Mouse (Mus musculus) cortical plate, adult 2 months (tissue): ENCODE measurements around the gene Zgrf1. TPM values are rescaled to one million over a fixed set of nuclear protein-coding genes. Genes with fewer than 3 reads are reported as not detected.

Source experiments
- H3K27ac ChIP-seq: fragments of 200-500 bp; 2 replicates; pipeline ENCODE4 v1.5.1; 2012; ENCODE audit warnings: low read length, control low read depth, inconsistent platforms; ENCODE audit not compliant: insufficient read depth
- H3K4me1 ChIP-seq: fragments of 200-500 bp; 2 replicates; pipeline ENCODE4 v1.6.1; 2011; ENCODE audit warnings: low read length; ENCODE audit not compliant: control insufficient read depth, insufficient read depth
- H3K4me3 ChIP-seq: fragments of 200-500 bp; 2 replicates; pipeline ENCODE4 v1.5.1; 2011; ENCODE audit warnings: mild to moderate bottlenecking, low read length, control low read depth; ENCODE audit not compliant: insufficient read depth
- CTCF ChIP-seq: fragments of 200-500 bp; IDR thresholded peaks from 2 replicates; pipeline ENCODE4 v1.5.1; 2011; ENCODE audit warnings: mild to moderate bottlenecking, control low read depth, low read length; ENCODE audit not compliant: insufficient read depth; ENCODE audit errors: extremely low read depth
- POLR2A ChIP-seq: fragments of 200-500 bp; IDR thresholded peaks from 2 replicates; pipeline ENCODE4 v1.6.1; 2011; ENCODE audit warnings: mild to moderate bottlenecking, low read length, control low read depth; ENCODE audit not compliant: insufficient read depth; ENCODE audit errors: extremely low read depth
- polyA plus RNA-seq: library from polyadenylated mRNA; depleted of rRNA; stranded (reverse); fragments of >200 nt; gene quantifications from 2 replicates; pipeline ENCODE4 v1.2.3, GENCODE M21; 2012

Zgrf1 gene
- polyA plus RNA-seq, 1 experiment = 6.8 TPM

DNA sequence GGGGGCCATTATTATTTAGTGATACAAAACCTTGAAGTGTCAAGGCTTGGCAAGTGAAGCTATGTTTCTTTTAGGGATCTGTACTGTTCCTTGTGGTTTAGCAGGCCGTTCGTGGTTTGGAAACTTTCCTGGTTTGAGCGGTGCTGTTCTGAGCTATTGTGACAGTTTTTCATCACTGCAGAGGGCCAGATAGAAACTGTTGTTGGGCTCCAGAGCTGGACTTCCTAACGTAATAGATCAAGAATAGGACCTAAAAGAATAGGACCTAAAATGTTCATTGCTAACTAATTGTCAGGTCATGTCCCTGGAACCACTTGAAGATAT lies 393 bp downstream of the Zgrf1 start:
- Histone ChIP-seq H3K4me3 (peak overlapping the region; percentile 67), H3K4me1 (no peaks in the 10 kb centered on the region; the same call in 1 of the 2 replicates), H3K27ac (no peak overlapping the region)
- no peak for TF ChIP-seq CTCF
- TF ChIP-seq POLR2A = no peak

DNA sequence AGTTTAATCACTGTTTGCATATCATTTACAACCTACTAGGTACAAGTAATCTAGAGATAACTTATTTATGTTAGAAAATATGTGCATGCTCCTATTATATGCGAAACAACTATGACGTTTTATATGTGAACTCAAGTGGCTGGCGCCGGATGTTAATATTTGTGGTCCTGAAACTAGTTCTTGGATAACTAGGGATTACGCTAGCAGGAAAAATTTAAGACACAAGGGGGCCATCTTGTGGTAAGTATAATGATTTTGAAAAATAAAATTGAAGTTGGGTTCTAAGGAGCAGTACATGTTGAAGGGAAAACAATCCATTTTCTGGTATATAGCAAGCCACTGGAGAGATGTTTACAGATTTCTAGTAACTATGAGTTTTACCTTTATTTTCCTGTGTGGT lies 1.4 kb downstream of the Zgrf1 start:
- H3K4me3 ChIP-seq = no peak overlapping the region
- no peak overlapping the region for H3K27ac ChIP-seq
- no peaks in the 10 kb centered on the region; the same call in 1 of the 2 replicates for H3K4me1 ChIP-seq
- TF ChIP-seq CTCF (no peak), POLR2A (no peak)

DNA sequence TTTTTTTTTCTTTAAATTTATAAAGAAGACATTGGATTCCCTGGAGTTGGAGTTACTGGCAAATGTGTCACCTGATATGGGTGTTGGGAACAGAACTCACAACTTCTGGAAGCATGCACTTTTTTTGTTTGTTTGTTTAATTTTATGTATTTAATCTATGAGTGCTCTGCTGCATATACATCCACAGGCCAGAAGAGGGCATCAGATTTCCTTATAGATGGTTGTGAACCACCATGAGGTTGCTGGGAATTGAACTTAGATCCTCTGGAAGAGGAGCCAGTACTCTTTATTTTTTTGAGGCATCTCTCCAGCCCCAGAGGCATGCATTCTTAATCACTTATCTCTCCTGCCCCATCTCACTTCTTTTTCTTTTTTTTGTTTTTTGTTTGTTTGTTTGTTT lies 4.9 kb downstream of the Zgrf1 start:
- Histone ChIP-seq H3K4me1 (no peaks in the 10 kb centered on the region; the same call in 1 of the 2 replicates), H3K4me3 (no peak overlapping the region), H3K27ac (no peak overlapping the region)
- TF ChIP-seq POLR2A (no peak), CTCF (no peak)

DNA sequence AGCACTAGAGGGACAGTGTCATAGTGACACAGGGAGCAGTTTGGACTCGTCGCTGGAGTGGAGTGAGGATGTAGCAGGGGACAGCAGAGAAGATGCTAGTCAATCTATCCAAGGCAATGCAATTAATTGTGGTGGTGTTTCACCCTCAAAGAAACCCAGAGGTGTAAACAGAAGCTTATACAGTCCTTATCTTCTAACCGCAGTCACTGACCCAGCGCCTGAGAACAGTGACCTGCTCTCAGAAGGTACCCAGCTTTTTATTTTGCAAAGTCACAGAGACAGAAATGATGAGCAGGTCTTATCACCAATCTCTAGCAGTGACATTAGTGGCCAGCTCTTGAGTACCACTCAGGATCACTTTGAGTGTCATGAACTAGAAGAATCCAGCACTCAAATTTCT lies 9.7 kb downstream of the Zgrf1 start:
- no peak overlapping the region for H3K27ac ChIP-seq
- no peak for TF ChIP-seq CTCF
- no peak for TF ChIP-seq POLR2A
- H3K4me3 ChIP-seq = no peak overlapping the region
- H3K4me1 ChIP-seq = no peaks in the 10 kb centered on the region

DNA sequence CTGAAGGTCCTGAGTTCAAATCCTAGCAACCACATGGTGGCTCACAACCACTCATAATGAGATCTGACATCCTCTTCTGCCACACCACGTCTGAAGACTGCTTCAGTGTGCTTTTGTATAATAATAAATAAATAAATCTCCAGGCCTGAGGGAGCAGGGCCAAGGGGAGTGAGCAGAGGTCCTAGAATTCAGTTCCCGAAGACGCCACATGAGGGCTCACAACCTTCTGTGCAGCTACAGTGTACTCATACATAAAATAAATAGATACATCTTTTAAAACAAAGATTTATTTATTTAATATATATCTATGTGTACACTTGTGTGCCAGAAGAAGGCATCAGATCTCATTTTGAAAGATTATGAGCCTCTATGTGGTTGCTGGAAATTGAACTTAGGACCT lies 11.8 kb downstream of the Zgrf1 start:
- no peak for TF ChIP-seq CTCF
- TF ChIP-seq POLR2A = no peak

DNA sequence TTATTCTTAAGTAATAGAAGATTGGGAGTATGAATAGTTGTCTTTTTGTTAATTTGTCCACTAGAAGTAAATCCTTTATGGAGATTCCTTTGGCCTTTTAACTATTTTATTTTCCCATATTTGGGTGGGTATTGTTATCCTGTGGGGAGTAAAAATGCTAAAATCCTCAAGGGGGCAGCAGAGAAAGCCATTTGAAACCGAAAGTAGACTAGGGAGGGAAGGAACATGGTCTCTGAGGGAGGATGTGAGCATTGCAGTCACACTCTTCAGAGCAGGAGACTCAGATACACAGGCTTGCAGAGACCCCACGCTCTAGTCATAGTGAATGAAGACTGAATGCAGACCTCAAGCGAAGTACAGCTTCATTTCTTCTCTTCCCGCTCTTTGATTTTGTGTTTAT lies 19.3 kb downstream of the Zgrf1 start:
- H3K4me3 ChIP-seq = no peak overlapping the region
- TF ChIP-seq CTCF (peak; percentile 51), POLR2A (no peak)
- H3K27ac ChIP-seq = no peak overlapping the region
- no peaks in the 10 kb centered on the region; the same call in 1 of the 2 replicates for H3K4me1 ChIP-seq

More for the DNA sequence above, 11.8 kb downstream of the Zgrf1 start:
- Histone ChIP-seq H3K27ac (no peak overlapping the region), H3K4me1 (no peaks in the 10 kb centered on the region), H3K4me3 (no peak overlapping the region)

DNA sequence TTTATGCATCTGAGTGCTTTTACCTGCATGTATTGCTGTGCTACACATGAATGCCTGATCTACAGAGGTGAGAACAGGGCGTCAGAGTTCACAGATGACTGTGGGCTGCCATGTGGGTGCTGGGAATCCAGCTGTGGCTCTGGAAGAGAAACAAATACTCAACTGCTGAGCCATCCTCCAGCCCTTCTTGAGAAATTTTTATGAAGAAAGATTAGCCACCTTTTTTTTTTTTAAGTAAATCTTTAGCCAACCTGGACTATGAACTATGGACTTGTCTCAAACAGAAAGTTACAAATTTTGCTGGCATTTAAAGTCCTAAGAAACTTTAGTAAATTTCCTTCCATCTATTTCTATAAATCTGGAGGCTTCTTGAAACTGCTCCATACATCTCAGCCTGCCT lies 43.8 kb downstream of the Zgrf1 start:
- Histone ChIP-seq H3K27ac (no peak overlapping the region), H3K4me3 (no peak overlapping the region), H3K4me1 (no peaks in the 10 kb centered on the region)
- no peak for TF ChIP-seq CTCF
- no peak for TF ChIP-seq POLR2A

DNA sequence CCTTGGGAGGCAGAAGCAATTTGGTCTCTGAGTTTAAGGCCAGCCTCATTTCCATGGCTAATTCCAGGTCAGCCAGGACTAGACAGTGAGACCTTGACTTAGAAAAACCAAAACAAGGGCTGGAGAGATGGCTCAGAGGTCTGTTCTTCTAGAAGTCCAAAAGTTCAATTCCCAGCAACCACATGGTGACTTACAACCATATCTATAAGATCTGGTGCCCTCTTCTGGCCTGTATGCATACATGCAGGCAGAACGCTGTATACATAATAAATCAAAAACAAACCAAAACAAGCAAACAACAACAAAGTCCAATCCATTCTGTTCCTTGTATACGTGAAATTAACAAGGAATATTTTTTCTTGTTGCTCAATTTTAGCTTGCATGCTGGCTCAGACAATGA lies 54.8 kb downstream of the Zgrf1 start:
- H3K4me3 ChIP-seq = no peak overlapping the region
- TF ChIP-seq POLR2A = no peak
- peak; percentile 19; the same call in 1 of the 2 replicates for TF ChIP-seq CTCF
- no peaks in the 10 kb centered on the region for H3K4me1 ChIP-seq
- H3K27ac ChIP-seq = no peak overlapping the region

DNA sequence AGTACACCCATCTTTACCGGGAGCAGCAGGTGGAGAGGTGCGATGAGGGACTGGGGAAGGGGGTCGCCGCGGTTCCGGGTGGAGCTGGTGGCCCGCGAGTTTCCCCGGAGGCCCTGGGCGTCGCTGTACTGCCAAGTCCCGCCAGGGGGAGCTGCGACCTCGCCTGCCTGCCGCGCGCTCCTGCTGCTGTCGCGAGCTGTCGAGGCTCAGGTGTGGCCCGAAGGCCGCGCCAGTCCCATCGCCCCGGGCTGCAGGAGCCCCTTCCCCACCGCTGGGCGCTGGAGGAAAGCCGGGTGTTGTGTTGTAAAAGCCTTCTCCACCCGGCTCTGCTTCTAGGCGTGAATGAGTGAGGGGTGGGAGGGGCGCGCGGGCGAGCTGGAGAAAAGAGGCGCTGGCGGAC lies 72.0 kb downstream of the Zgrf1 start:
- Histone ChIP-seq H3K4me1 (no peaks in the 10 kb centered on the region), H3K4me3 (no peak overlapping the region), H3K27ac (no peak overlapping the region)
- TF ChIP-seq CTCF = peak; percentile 49
- no peak for TF ChIP-seq POLR2A

DNA sequence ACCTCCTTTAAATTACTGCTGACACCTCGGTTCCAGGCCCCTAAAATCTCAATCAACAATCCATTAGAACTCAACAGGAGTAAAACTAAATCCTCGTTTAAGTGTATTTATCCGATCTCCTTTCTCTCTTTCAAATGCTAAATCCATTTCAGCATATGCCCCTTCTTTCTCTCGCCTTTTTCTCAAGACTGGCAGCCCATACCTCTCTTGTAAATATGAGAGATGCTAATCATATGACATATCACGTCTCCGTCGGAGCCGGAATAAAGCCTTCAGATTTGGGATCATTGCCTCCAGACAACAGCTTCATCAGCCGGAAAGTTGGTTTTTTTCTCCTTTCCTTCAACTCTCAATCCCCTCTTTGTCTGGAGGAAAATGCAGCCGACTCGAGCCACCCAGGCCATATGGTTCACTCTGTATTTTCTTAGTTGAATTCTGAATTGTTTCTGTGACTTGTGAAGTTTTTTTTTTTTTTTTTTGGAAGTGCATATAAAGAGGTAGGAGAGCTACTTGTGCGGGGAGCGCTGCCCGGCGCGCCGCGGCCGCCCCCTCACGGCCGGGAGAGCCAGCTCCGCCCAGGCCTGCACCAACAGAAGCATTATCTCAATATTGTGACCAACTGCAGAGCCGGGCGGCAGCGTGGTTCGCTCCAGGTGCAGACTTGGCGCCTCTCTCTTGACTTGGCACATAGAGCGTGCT lies 72.6 kb downstream of the Zgrf1 start:
- H3K4me3 ChIP-seq = no peak overlapping the region
- TF ChIP-seq CTCF (no peak), POLR2A (no peak)
- no peaks in the 10 kb centered on the region for H3K4me1 ChIP-seq
- H3K27ac ChIP-seq = no peak overlapping the region
